Mouse (Mus musculus): ENCODE results near the gene Cacna2d4. TPM values are rescaled to one million over a fixed set of nuclear protein-coding genes. Genes with fewer than 3 reads are reported as not detected.

Gene Cacna2d4
- polyA plus RNA-seq, 1 experiment from 2014 or later: 0.05 TPM

GRCm38 (mm10) chr6:119312381-119312780, 76.1 kb downstream of the Cacna2d4 start:
- ChIA-PET POLR2A (no interaction called here), CTCF (interaction anchor here (1.4 kb wide), 1 partner anchor 36 kb away, joined by 3 read pairs; no protein-coding TSS in a partner anchor)
- DNase-seq (ENCODE audit: low read depth, low spot score): no peak
- no peak for TF ChIP-seq CTCF (IDR thresholded peaks at IDR 0.05)
- ATAC-seq: no peak
- H3K27me3 ChIP-seq: no peaks in the 10 kb centered on the region
- in situ Hi-C loops (cut with MboI; ENCODE audit: low pct_unique_long_range_greater_than_20kb): no loop called here

- in situ Hi-C loops (cut with MboI; ENCODE audit: low pct_unique_long_range_greater_than_20kb): no loop called here
- H3K27me3 ChIP-seq: no peaks in the 10 kb centered on the region
- no peak for TF ChIP-seq CTCF (IDR thresholded peaks at IDR 0.05)
- no peak for DNase-seq (ENCODE audit: low read depth, low spot score)
- ATAC-seq: no peak
- ChIA-PET CTCF (interaction anchor here (1.4 kb wide), 1 partner anchor 35 kb away, joined by 3 read pairs; no protein-coding TSS in a partner anchor), POLR2A (no interaction called here)
These were observed 76.8 kb downstream of the Cacna2d4 start for GRCm38 (mm10) chr6:119313096-119313495.

GRCm38 (mm10) chr6:119313588-119314375, 77.5 kb downstream of the Cacna2d4 start:
- CTCF ChIA-PET: interaction anchor here (1.2 to 1.4 kb wide), 2 partner anchors 34 to 93 kb away, joined by 3 to 4 read pairs; no protein-coding TSS in a partner anchor
- TF ChIP-seq CTCF (IDR thresholded peaks at IDR 0.05): no peak
- POLR2A ChIA-PET: no interaction called here
- no peak for DNase-seq (ENCODE audit: low read depth, low spot score)
- in situ Hi-C loops (cut with MboI; ENCODE audit: low pct_unique_long_range_greater_than_20kb): no loop called here
- no peak for ATAC-seq
- no peaks in the 10 kb centered on the region for H3K27me3 ChIP-seq

GRCm38 (mm10) chr6:119314751-119315476, 78.6 kb downstream of the Cacna2d4 start:
- ChIA-PET POLR2A (no interaction called here), CTCF (interaction anchor here (1.2 kb wide), 1 partner anchor 95 kb away, joined by 4 read pairs; no protein-coding TSS in a partner anchor)
- no peaks in the 10 kb centered on the region for H3K27me3 ChIP-seq
- no peak for TF ChIP-seq CTCF (IDR thresholded peaks at IDR 0.05)
- in situ Hi-C loops (cut with MboI; ENCODE audit: low pct_unique_long_range_greater_than_20kb): no loop called here
- ATAC-seq: no peak
- no peak for DNase-seq (ENCODE audit: low read depth, low spot score)

GRCm38 (mm10) chr6:119318732-119319131, 82.4 kb downstream of the Cacna2d4 start:
- TF ChIP-seq CTCF (IDR thresholded peaks at IDR 0.05): no peak
- in situ Hi-C loops (cut with MboI; ENCODE audit: low pct_unique_long_range_greater_than_20kb): no loop called here
- ChIA-PET CTCF (interaction anchor here (0.9 to 1.2 kb wide), 2 partner anchors 11 to 17 kb away, joined by 3 read pairs; no protein-coding TSS in a partner anchor), POLR2A (no interaction called here)
- H3K27me3 ChIP-seq: no peaks in the 10 kb centered on the region
- DNase-seq (ENCODE audit: low read depth, low spot score) (no peak), ATAC-seq (peak; percentile 5)

- DNase-seq (ENCODE audit: low read depth, low spot score) (no peak), ATAC-seq (no peak)
- H3K27me3 ChIP-seq: no peaks in the 10 kb centered on the region
- in situ Hi-C loops (cut with MboI; ENCODE audit: low pct_unique_long_range_greater_than_20kb): no loop called here
- POLR2A ChIA-PET: no interaction called here
- TF ChIP-seq CTCF (IDR thresholded peaks at IDR 0.05): no peak
- CTCF ChIA-PET: interaction anchor here (0.7 to 1.5 kb wide), 3 partner anchors 16 to 29 kb away, joined by 3 read pairs; no protein-coding TSS in a partner anchor
These were observed 83.0 kb downstream of the Cacna2d4 start for GRCm38 (mm10) chr6:119319358-119319757.

- no peaks in the 10 kb centered on the region for H3K27me3 ChIP-seq
- ChIA-PET CTCF (interaction anchor here (1.5 kb wide), 1 partner anchor 28 kb away, joined by 3 read pairs; no protein-coding TSS in a partner anchor), POLR2A (interaction anchor here (0.9 kb wide), 1 partner anchor 9 kb away, joined by 3 read pairs; no protein-coding TSS in a partner anchor)
- TF ChIP-seq CTCF (IDR thresholded peaks at IDR 0.05): no peak
- in situ Hi-C loops (cut with MboI; ENCODE audit: low pct_unique_long_range_greater_than_20kb): no loop called here
- ATAC-seq (no peak), DNase-seq (ENCODE audit: low read depth, low spot score) (no peak)
These were observed 84.2 kb downstream of the Cacna2d4 start for GRCm38 (mm10) chr6:119320481-119320880.

GRCm38 (mm10) chr6:119321752-119322151, 85.4 kb downstream of the Cacna2d4 start:
- in situ Hi-C loops (cut with MboI; ENCODE audit: low pct_unique_long_range_greater_than_20kb): no loop called here
- H3K27me3 ChIP-seq: no peaks in the 10 kb centered on the region
- CTCF ChIA-PET: interaction anchor here (0.7 kb wide), 1 partner anchor 46 kb away, joined by 3 read pairs; no protein-coding TSS in a partner anchor
- no peak for DNase-seq (ENCODE audit: low read depth, low spot score)
- no peak for TF ChIP-seq CTCF (IDR thresholded peaks at IDR 0.05)
- POLR2A ChIA-PET: no interaction called here
- no peak for ATAC-seq

GRCm38 (mm10) chr6:119324776-119325175, 88.5 kb downstream of the Cacna2d4 start:
- DNase-seq (ENCODE audit: low read depth, low spot score) (no peak), ATAC-seq (no peak)
- in situ Hi-C loops (cut with MboI; ENCODE audit: low pct_unique_long_range_greater_than_20kb): no loop called here
- no peak for TF ChIP-seq CTCF (IDR thresholded peaks at IDR 0.05)
- H3K27me3 ChIP-seq: no peaks in the 10 kb centered on the region
- CTCF ChIA-PET: interaction anchor here (2.0 kb wide), 1 partner anchor 105 kb away, joined by 6 read pairs; no protein-coding TSS in a partner anchor
- POLR2A ChIA-PET: no interaction called here

GRCm38 (mm10) chr6:119325978-119326377, 89.7 kb downstream of the Cacna2d4 start:
- POLR2A ChIA-PET: no interaction called here
- CTCF ChIA-PET: no interaction called here
- H3K27me3 ChIP-seq: no peaks in the 10 kb centered on the region
- ATAC-seq (no peak), DNase-seq (ENCODE audit: low read depth, low spot score) (no peak)
- no peak for TF ChIP-seq CTCF (IDR thresholded peaks at IDR 0.05)
- in situ Hi-C loops (cut with MboI; ENCODE audit: low pct_unique_long_range_greater_than_20kb): no loop called here

- CTCF ChIA-PET: no interaction called here
- no peak for TF ChIP-seq CTCF (IDR thresholded peaks at IDR 0.05)
- no peak for ATAC-seq
- POLR2A ChIA-PET: no interaction called here
- in situ Hi-C loops (cut with MboI; ENCODE audit: low pct_unique_long_range_greater_than_20kb): no loop called here
- H3K27me3 ChIP-seq: no peaks in the 10 kb centered on the region
- DNase-seq (ENCODE audit: low read depth, low spot score): no peak
These were observed 90.2 kb downstream of the Cacna2d4 start for GRCm38 (mm10) chr6:119326541-119326940.

Measured in Patski (cell line).